Mouse (Mus musculus): ENCODE data around the gene Plekha4. TPM values are rescaled to one million over a fixed set of nuclear protein-coding genes. Genes with fewer than 3 reads are reported as not detected.

Gene Plekha4
- total RNA-seq, 2 experiments from 2014 or later: 0.64 to 0.71 TPM

- DNase-seq (ENCODE audit: low spot score in 2 of 2): peak in 1 of 2 experiments; percentile 81
Observed at GRCm38 (mm10) chr7:45538163-45539041, 12.3 kb downstream of the Plekha4 start.

DNA sequence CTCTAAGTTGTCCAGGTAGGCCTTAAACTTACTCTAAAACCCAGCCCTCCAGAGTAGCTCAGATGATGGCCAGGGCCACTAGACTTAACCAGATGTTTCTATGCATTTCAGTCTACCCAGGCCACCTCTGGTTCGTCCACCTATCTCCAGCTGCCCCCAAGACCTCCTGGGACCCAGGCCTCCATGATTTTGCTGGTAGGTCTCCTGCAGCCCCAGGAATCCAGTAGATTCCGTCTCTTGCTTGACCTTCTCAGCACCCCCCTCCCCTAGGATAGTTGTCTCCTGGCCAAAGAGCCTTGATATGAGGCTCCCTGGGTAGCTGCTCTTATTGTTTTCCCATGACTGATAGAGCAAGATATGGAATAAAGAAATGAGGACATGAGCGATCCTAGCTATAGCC lies 13.0 kb downstream of the Plekha4 start:
- no peak for DNase-seq (ENCODE audit: low spot score in 2 of 2)

DNA sequence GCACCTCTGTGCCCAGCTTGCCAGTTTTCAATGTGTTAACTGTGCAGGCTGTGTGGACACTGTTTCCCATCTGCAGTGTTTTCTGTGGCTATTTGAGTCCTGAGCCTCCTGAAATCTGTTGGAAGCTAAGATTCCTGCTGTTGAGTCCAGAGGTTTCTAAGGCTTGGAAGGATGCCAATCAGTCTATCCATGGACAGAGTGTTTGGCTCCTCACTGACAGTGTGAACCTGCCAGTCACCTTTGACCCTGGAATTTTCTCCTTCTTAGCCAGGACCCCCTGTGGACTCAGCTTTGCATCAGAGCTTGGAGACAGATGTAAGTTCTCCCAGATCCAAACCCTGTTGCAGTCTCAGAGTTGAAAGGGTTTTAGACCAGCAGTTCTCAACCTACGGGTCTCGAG lies 14.1 kb downstream of the Plekha4 start:
- no peak for DNase-seq (ENCODE audit: low spot score in 2 of 2)

GRCm38 (mm10) chr7:45544525-45544924 lies 18.4 kb downstream of the Plekha4 start:
- no peak for DNase-seq (ENCODE audit: low spot score in 2 of 2)

- DNase-seq (ENCODE audit: low spot score in 2 of 2): no peak
Observed at GRCm38 (mm10) chr7:45549641-45550436, 23.7 kb downstream of the Plekha4 start.

GRCm38 (mm10) chr7:45550821-45551511 lies 24.8 kb downstream of the Plekha4 start:
- DNase-seq (ENCODE audit: low spot score in 2 of 2): no peak

DNA sequence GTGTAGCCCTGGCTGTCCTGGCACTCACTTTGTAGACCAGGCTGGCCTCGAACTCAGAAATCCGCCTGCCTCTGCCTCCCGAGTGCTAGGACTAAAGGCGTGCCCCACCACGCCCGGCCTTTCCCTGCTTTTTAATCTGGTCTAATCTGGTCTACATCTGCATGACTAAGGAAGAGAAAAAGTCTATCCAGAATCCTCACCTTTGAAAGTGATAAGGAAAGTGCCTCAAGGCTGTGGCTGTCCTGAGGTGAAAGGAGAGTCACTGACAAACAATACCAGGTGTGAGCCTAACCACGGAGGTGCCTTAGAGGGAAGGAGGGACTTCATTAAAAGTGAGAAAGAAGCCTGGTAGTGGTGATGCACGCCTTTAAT lies 25.4 kb downstream of the Plekha4 start:
- DNase-seq (ENCODE audit: low spot score in 2 of 2): no peak

GRCm38 (mm10) chr7:45553519-45553918 lies 27.4 kb downstream of the Plekha4 start:
- DNase-seq (ENCODE audit: low spot score in 2 of 2): no peak

DNA sequence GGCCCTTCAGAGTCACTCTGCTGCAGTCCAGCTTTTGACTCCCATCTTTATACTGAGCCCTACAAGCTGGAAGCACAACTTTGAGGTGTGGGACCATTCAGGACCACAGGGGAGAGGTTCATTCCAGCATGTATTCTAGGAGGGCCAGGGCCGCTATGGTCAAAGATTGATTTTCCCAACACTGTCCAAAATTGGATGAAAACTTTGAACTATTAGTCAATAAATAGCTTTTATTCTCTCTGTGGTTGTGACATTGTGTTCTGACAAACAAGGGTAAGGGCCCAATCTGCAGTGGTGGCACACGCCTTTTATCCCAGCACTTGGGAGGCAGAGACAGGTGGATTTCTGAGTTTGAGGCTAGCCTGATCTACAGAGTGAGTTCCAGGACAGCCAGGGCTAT lies 27.9 kb downstream of the Plekha4 start:
- no peak for DNase-seq (ENCODE audit: low spot score in 2 of 2)

DNA sequence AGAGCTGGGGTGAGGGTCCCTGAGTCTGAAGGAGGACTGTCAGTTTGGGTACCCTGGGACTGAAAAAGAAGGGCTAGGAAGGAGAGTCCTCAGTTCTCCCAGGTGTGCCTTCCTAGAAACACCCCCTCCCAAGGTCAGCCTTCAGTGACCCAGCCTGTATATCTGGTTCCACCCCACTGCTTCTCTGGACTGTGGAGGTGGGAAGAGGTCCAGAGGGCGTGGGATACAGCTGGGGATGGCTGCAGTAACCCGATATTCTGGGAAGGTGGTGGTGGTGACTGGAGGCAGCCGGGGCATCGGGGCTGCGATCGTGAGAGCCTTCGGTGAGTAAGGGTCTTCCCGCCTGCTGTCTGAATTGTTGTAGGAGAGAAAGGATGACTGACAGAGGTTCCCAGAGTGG lies 28.6 kb downstream of the Plekha4 start, which contains the start of gene Hsd17b14:
TSS of gene Hsd17b14 (plus strand) at position 150 of the 400 bp plus-strand sequence.
- no peak for DNase-seq (ENCODE audit: low spot score in 2 of 2)

- peak; percentile 43 to 79 for DNase-seq (ENCODE audit: low spot score in 2 of 2)
Observed at GRCm38 (mm10) chr7:45555787-45556186, 29.7 kb downstream of the Plekha4 start.

DNA sequence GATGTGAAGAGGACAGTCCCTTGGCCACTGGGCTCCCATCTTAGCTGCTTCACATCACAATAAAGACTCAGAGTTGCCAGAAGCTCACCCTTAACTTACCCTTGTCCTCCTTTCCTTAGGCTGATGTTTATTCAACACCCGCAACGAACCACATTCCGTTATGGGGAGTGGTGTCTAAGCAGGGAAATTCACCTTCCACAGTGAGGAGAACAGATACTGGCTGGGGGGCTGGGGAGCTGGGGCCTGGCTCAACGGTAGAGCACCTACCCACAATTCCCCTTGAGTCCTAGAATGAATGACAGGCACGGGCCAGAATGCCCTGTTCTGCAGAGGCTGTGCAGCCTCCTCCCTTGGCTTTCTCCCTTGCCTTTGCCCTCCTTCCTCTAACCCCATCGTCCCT lies 32.8 kb downstream of the Plekha4 start:
- DNase-seq (ENCODE audit: low spot score in 2 of 2): no peak

- no peak for DNase-seq (ENCODE audit: low spot score in 2 of 2)
Observed at GRCm38 (mm10) chr7:45560241-45560640, 34.1 kb downstream of the Plekha4 start.

- DNase-seq (ENCODE audit: low spot score in 2 of 2): peak; percentile 52 to 88
Observed at GRCm38 (mm10) chr7:45560843-45561623, 34.9 kb downstream of the Plekha4 start.

DNA sequence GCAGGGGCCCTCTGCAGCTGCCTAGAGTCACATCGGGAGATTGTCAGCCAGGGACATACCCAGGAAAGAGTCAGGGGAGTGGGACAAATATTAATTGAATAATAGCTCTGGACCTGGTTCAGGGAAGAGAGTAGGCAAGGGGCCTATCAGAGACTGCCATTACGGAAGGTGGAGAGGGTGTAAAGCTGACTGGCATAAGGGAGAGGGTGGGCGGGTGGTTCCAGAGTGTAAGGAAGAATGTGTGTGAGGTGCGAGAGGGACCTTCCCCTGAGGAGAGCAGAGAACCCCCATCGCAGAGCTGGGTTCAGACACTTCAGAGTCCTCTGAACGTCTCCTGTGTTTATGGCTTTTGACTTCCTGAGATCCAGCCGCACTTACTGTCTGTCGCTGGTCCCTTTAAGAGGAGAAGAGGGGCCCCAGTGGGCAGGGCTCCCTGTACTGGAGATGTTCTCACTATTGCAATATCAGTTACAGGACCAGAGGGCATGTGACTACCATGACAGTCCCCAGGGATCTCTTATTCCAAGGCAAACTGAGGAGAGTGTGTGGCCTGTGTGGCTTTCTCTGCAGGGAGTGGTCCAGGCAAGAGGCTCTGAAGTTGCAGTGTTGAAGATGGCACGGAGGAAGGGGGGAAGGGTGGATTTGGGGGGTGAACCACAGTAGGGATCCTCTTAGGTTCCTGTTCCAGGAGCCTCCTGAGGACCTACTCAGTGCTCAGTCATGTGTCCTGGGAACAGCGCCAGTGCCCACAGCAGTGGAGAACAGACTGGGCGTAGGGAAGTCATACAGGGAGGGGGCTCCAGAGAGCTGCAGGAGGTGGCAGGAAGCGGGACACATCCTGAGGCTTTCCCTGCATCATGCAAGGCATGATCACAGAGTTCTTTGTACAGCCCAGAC lies 35.7 kb downstream of the Plekha4 start:
- no peak for DNase-seq (ENCODE audit: low spot score in 2 of 2)

DNA sequence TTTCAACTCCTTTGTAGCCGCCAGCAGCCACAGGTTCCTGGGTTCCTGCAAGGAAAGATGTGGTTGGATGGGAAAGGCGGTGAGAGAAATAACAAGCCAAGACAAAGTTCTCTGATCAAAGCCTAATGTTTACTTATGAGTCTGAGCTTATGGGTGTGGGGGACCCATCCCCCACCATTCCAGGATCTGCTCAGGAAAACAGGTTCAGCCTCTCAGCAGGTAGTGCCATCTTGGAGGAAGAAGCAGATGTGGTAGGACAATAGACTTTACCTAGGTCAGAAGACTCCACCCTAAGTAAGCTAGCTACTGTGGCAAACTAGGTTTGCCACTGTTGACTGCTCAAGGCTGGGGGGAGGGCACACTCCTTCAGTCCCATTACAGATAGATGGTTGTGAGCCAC lies 38.7 kb downstream of the Plekha4 start:
- DNase-seq (ENCODE audit: low spot score in 2 of 2): no peak

GRCm38 (mm10) chr7:45565446-45565845 lies 39.3 kb downstream of the Plekha4 start:
- DNase-seq (ENCODE audit: low spot score in 2 of 2): no peak

- no peak for DNase-seq (ENCODE audit: low spot score in 2 of 2)
Observed at GRCm38 (mm10) chr7:45567112-45567779, 41.1 kb downstream of the Plekha4 start.
